Mouse (Mus musculus) liver, embryonic 16.5 days (tissue): ENCODE data around the gene Plod3. TPM values are rescaled to one million over a fixed set of nuclear protein-coding genes. Genes with fewer than 3 reads are reported as not detected.

Experiments used
- ATAC-seq: fragments of 200-750 bp; cut with Nextera tagmentation; 2 replicates; pipeline ENCODE4 v1.8.0; 2017; ENCODE audit warnings: low read depth, mild to moderate bottlenecking, moderate number of reproducible peaks, moderate library complexity
- H3K27ac ChIP-seq: fragments of 300-500 bp; sonication (generic); 2 replicates; pipeline ENCODE4 v1.5.1; 2014; ENCODE audit warnings: mild to moderate bottlenecking, low read length
- H3K27me3 ChIP-seq: fragments of 300-500 bp; sonication (generic); 2 replicates; pipeline ENCODE4 v1.6.1; 2014; ENCODE audit warnings: low read depth, low read length, mixed read lengths; ENCODE audit not compliant: control insufficient read depth, insufficient read depth
- H3K36me3 ChIP-seq: fragments of 300-500 bp; sonication (generic); 2 replicates; pipeline ENCODE4 v1.6.1; 2014; ENCODE audit warnings: mild to moderate bottlenecking; ENCODE audit not compliant: control insufficient read depth, insufficient read depth
- H3K4me1 ChIP-seq: fragments of 300-500 bp; sonication (generic); 2 replicates; pipeline ENCODE4 v1.6.1; 2014; ENCODE audit warnings: low read depth, low read length, mixed read lengths; ENCODE audit not compliant: control insufficient read depth
- H3K4me2 ChIP-seq: fragments of 300-500 bp; sonication (generic); 2 replicates; pipeline ENCODE4 v1.6.1; 2014; ENCODE audit warnings: low read depth, low read length, mixed read lengths
- H3K4me3 ChIP-seq: fragments of 300-500 bp; sonication (generic); 2 replicates; pipeline ENCODE4 v1.5.1; 2014; ENCODE audit warnings: low read depth, mild to moderate bottlenecking, low read length
- H3K9ac ChIP-seq: fragments of 300-500 bp; sonication (generic); 2 replicates; pipeline ENCODE4 v1.6.1; 2014; ENCODE audit warnings: low read depth, low read length
- H3K9me3 ChIP-seq: fragments of 300-500 bp; sonication (generic); replicated peaks from 2 replicates; pipeline ENCODE4 v1.6.1; 2016; ENCODE audit warnings: low read length; ENCODE audit not compliant: control insufficient read depth
- WGBS: fragments of 180-500 bp; shearing (Covaris S2); extraction: QIAGEN DNeasy Blood & Tissue Kit; methylation state at CpG from one replicate; pipeline ENCODE4 v1.1.7; 2014; ENCODE audit not compliant: insufficient replicate concordance; 5-methylcytosine and 5-hydroxymethylcytosine counted together
- polyA plus RNA-seq: library from polyadenylated mRNA; unstranded; fragments of >200 nt; fragmentation: Nextera tagmentation; extraction: Ambion mirVana; gene quantifications from 2 replicates; pipeline ENCODE4 v1.2.1, GENCODE M21; 2015

Gene Plod3
- polyA plus RNA-seq, 1 experiment from 2014 or later, result 12.2 TPM

DNA sequence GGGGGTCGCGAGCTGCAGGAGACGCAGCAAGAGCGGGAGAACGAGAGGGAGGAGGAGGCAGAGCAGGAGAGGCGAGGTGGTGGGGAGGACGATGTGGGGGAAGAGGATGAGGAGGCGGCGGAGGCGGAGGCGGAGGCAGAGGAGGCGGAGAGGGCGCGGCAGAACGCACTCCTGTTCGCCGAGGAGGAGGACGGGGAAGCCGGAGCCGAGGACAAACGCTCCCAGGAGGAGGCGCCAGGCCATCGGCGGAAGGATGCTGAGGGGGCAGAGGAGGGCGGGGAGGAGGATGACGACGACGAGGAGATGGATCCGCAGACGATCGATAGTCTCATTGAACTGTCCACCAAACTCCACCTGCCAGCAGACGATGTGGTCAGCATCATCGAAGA is 45.2 kb downstream of the Plod3 start:
- peaks cover 54% of the 10 kb centered on the region for H3K27me3 ChIP-seq
- peak overlapping the region; percentile 59 for H3K4me3 ChIP-seq
- H3K27ac ChIP-seq, result no peak overlapping the region
- no peaks in the 10 kb centered on the region for H3K36me3 ChIP-seq
- H3K4me2 ChIP-seq, result peak overlapping the region; percentile 89
- under 1% methylated on average over 33 of the region's 33 CpGs for WGBS
- H3K9me3 ChIP-seq, result no peaks in the 10 kb centered on the region
- no peak for ATAC-seq
- H3K4me1 ChIP-seq, result peaks cover 35% of the 10 kb centered on the region
- no peak overlapping the region for H3K9ac ChIP-seq

DNA sequence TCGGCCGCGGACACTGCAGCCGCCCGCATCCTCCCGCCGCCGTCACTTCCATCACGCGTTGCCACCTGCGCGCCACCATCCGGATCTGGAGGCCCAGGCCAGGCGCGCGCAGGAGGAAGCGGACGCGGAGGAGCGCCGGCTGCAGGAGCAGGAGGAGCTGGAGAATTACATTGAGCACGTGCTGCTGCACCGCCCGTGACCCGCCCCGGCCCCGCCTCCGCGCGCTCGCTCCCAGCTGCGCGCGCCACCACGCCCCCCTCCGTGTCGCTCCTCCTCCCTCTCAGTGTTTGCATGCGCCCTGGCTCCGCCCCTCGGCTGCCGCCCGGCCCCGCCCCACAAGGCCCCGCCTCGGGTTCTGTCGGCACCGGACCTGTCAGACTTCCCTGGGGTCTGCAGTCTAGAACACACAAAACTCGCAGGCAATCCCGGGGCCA is 45.8 kb downstream of the Plod3 start:
- under 1% methylated on average over 43 of the region's 49 CpGs for WGBS
- ATAC-seq, result peak; percentile 92
- Histone ChIP-seq H3K27me3 (peaks cover 50% of the 10 kb centered on the region), H3K27ac (0 out of 2 replicates have a peak overlapping the region, but pooled peaks have one; percentile 27), H3K4me2 (peak overlapping the region; percentile 89), H3K4me1 (peaks cover 35% of the 10 kb centered on the region), H3K4me3 (peak overlapping the region; percentile 59), H3K9me3 (no peaks in the 10 kb centered on the region), H3K9ac (peak overlapping the region; percentile 58), H3K36me3 (no peaks in the 10 kb centered on the region)

DNA sequence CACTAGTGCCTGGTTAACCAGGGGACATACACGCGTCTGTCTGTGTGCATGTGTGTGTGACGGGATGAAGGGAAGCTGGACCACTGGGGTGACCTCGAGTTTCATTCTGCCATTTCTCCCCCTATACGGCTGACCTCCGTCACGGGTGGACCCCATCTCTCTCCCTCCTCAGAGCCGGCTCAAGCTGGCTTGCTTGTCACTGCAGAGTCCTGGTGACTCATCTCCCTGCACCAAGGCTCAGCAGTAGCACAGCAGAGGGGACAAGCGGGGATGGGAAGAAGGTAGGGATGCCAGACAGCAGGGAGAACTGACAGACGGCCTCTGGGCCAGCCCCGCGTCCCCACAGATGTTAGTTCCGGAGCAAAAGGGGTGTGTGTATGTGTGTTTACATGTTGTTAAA is 49.4 kb downstream of the Plod3 start:
- 83% methylated on average over 13 of the region's 13 CpGs for WGBS
- no peaks in the 10 kb centered on the region for H3K9me3 ChIP-seq
- H3K27ac ChIP-seq, result no peak overlapping the region
- H3K4me1 ChIP-seq, result peaks cover 22% of the 10 kb centered on the region
- peaks cover 9% of the 10 kb centered on the region for H3K36me3 ChIP-seq
- H3K27me3 ChIP-seq, result peaks cover 14% of the 10 kb centered on the region
- ATAC-seq, result no peak
- no peak overlapping the region for H3K4me2 ChIP-seq
- no peak overlapping the region for H3K4me3 ChIP-seq
- H3K9ac ChIP-seq, result no peak overlapping the region

- WGBS, result 87% methylated on average over 10 of the region's 10 CpGs
- Histone ChIP-seq H3K4me3 (no peak overlapping the region), H3K27ac (no peak overlapping the region), H3K4me1 (no peaks in the 10 kb centered on the region), H3K27me3 (no peaks in the 10 kb centered on the region), H3K36me3 (peaks cover 14% of the 10 kb centered on the region), H3K9me3 (no peaks in the 10 kb centered on the region), H3K4me2 (no peak overlapping the region), H3K9ac (no peak overlapping the region)
- ATAC-seq, result no peak
These were observed 52.6 kb downstream of the Plod3 start for GRCm38 (mm10) chr5:137039453-137039852.

- ATAC-seq, result no peak
- 76% methylated on average over 10 of the region's 10 CpGs for WGBS
- H3K27ac ChIP-seq, result no peak overlapping the region
These were observed 54.6 kb downstream of the Plod3 start for GRCm38 (mm10) chr5:137041442-137041841.

DNA sequence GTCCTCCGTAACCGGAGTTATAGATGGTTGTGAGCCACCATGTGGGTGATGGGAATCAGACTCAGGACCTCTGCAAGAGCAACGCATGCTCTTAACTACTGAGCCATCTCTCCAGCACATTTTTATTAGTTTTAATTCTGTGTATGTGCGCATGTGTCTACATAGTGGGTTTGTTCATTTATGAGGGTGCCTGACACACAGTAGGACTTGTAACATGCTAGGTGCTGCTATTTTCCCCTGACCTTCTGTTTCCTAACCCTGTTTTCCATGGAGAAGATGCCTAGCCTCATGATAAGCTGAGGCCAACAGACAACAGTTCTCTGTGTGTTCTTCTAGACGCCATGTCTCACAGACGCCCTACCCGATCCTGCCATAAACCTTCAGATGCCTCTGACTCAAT is 57.2 kb downstream of the Plod3 start:
- Histone ChIP-seq H3K27ac (no peak overlapping the region), H3K9ac (no peak overlapping the region), H3K36me3 (peaks cover 7% of the 10 kb centered on the region), H3K4me3 (no peak overlapping the region), H3K9me3 (no peaks in the 10 kb centered on the region), H3K27me3 (no peaks in the 10 kb centered on the region), H3K4me2 (no peak overlapping the region), H3K4me1 (peaks cover 15% of the 10 kb centered on the region)
- no peak for ATAC-seq
- 88% methylated on average over 7 of the region's 7 CpGs for WGBS

More at GRCm38 (mm10) chr5:137041442-137041841, 54.6 kb downstream of the Plod3 start:
- Histone ChIP-seq H3K4me3 (no peak overlapping the region), H3K9ac (no peak overlapping the region), H3K9me3 (no peaks in the 10 kb centered on the region), H3K36me3 (peaks cover 14% of the 10 kb centered on the region), H3K27me3 (no peaks in the 10 kb centered on the region), H3K4me1 (peaks cover 15% of the 10 kb centered on the region), H3K4me2 (no peak overlapping the region)

DNA sequence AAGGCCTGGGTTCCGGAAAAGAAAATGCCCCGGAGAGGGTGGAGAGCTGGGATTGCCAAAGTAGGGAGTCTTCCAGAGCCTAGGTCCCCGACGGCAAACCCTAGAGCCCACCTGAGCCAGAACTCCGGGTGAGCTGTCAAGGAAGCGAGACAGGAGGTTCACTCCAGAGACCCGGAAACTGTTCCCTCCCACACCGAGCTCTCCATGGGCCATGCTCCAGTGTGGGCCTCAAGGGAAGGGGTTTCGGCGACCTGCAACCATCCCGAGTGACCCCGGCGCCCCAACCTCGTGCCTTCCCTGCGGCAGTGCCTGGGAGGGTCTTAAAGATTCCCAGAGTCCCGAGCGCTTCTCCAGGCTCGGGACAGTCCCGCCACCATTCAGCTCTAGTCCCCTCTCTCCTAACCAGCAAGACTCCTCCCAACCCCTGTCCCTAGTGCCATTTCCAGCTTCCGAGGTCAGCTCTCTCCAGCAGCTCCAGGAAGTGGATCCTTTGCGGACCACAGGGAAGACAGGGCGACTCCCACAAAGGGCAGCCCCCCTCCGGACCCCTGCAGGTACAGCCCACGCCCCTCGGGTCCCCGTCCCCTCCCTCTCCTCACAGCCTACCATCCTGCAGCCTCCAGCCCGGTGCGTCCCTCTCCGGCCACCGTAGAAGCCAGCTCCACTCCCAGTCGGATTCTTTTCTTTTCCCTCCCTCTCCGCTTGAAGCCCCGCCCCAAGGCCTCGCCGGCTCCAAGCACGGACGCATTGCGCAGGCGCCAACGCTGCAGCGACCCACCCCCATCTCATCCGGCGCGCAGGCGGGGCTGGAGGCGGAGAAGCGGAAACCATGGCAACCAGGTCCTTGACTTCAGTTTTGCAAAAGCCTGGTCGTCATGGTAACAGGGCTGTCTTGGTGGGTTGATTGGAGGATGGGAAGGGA is 58.8 kb downstream of the Plod3 start, which contains the start of gene Ap1s1:
TSS of gene Ap1s1 (minus strand) at position 734 of the 922 bp plus-strand sequence.
- H3K36me3 ChIP-seq, result peaks cover 5% of the 10 kb centered on the region
- ATAC-seq, result peak; percentile 83
- H3K4me2 ChIP-seq, result peak within 1 kb of the TSS; percentile 86
- no peaks in the 10 kb centered on the region for H3K9me3 ChIP-seq
- peak within 1 kb of the TSS; percentile 3 for H3K27ac ChIP-seq
- peak within 1 kb of the TSS; percentile 69 for H3K4me3 ChIP-seq
- peak within 1 kb of the TSS; percentile 82 for H3K9ac ChIP-seq
- H3K27me3 ChIP-seq, result peaks cover 2% of the 10 kb centered on the region; the same call in 1 of the 2 replicates
- WGBS, result under 1% methylated on average over 48 of the region's 48 CpGs
- peaks cover 15% of the 10 kb centered on the region for H3K4me1 ChIP-seq
